Mouse (Mus musculus): ENCODE measurements around the gene Olfr1378. TPM values are rescaled to one million over a fixed set of nuclear protein-coding genes. Genes with fewer than 3 reads are reported as not detected.
A peak's percentile ranks its signal among the peaks of the same experiment; 100 is the strongest.

Olfr1378 gene
- polyA plus RNA-seq, 1 experiment, result 0.04 TPM

- Histone ChIP-seq H3K4me1 (ENCODE audit: control insufficient read depth, insufficient read depth, low read length) (peaks cover 4% of the 10 kb centered on the region), H3K27me3 (ENCODE audit: control insufficient read depth, insufficient read depth, low read length) (no peaks in the 10 kb centered on the region)
- no peak; the same call in 1 of the 2 replicates for TF ChIP-seq POLR2A (IDR thresholded peaks at IDR 0.05; ENCODE audit: control insufficient read depth, low read depth, low read length)
- no peak for TF ChIP-seq CTCF (IDR thresholded peaks at IDR 0.05; ENCODE audit: control insufficient read depth, insufficient read depth, insufficient replicate concordance, low read depth, low read length)
Observed at GRCm38 (mm10) chr11:50942386-50942785, 23.9 kb upstream of the Olfr1378 start.

GRCm38 (mm10) chr11:50943506-50943905, 22.8 kb upstream of the Olfr1378 start, which contains the start of gene 4933414I15Rik:
Gene 4933414I15Rik, minus strand, starts transcription at chr11:50943765.
- peak within 1 kb of the TSS; percentile 90 for H3K27ac ChIP-seq (ENCODE audit: control insufficient read depth, insufficient read depth, low read depth, low read length)

More at GRCm38 (mm10) chr11:50942386-50942785, 23.9 kb upstream of the Olfr1378 start:
- H3K36me3 ChIP-seq (ENCODE audit: control insufficient read depth, insufficient read depth, low read length), result no peaks in the 10 kb centered on the region
- H3K27ac ChIP-seq (ENCODE audit: control insufficient read depth, insufficient read depth, low read depth, low read length), result no peak overlapping the region; the same call in 1 of the 2 replicates
- H3K4me3 ChIP-seq (ENCODE audit: control insufficient read depth, low read depth, low read length), result peak overlapping the region; percentile 30

DNA sequence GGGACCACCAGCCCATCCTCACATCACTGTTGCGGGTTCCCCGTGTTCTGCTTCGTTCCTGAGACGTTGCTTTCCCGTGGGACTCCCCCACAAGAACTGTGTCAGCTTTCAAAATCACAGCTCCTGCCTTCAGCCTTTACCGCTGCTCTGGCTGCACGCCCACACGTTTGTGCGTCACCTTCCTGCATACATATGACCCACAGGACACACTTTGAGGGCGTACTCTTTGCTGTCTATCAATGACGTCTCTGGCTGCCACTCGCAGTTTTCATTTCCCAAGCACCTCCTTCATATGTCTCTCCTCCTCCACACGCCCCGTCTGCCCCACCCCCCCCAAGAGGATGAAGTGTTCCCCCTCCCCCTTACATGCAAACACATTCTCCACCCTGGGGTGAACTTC, 14.0 kb upstream of the Olfr1378 start:
- Histone ChIP-seq H3K4me3 (ENCODE audit: control insufficient read depth, low read depth, low read length) (no peak overlapping the region), H3K4me1 (ENCODE audit: control insufficient read depth, insufficient read depth, low read length) (peaks cover 6% of the 10 kb centered on the region), H3K27ac (ENCODE audit: control insufficient read depth, insufficient read depth, low read depth, low read length) (no peak overlapping the region), H3K36me3 (ENCODE audit: control insufficient read depth, insufficient read depth, low read length) (no peaks in the 10 kb centered on the region), H3K27me3 (ENCODE audit: control insufficient read depth, insufficient read depth, low read length) (no peaks in the 10 kb centered on the region)
- TF ChIP-seq POLR2A (IDR thresholded peaks at IDR 0.05; ENCODE audit: control insufficient read depth, low read depth, low read length) (no peak), CTCF (IDR thresholded peaks at IDR 0.05; ENCODE audit: control insufficient read depth, insufficient read depth, insufficient replicate concordance, low read depth, low read length) (no peak)

More at GRCm38 (mm10) chr11:50943506-50943905, 22.8 kb upstream of the Olfr1378 start, which contains the start of gene 4933414I15Rik:
- H3K4me1 ChIP-seq (ENCODE audit: control insufficient read depth, insufficient read depth, low read length), result peaks cover 4% of the 10 kb centered on the region
- no peaks in the 10 kb centered on the region for H3K27me3 ChIP-seq (ENCODE audit: control insufficient read depth, insufficient read depth, low read length)
- TF ChIP-seq CTCF (IDR thresholded peaks at IDR 0.05; ENCODE audit: control insufficient read depth, insufficient read depth, insufficient replicate concordance, low read depth, low read length) (no peak), POLR2A (IDR thresholded peaks at IDR 0.05; ENCODE audit: control insufficient read depth, low read depth, low read length) (peak; percentile 84)
- no peaks in the 10 kb centered on the region for H3K36me3 ChIP-seq (ENCODE audit: control insufficient read depth, insufficient read depth, low read length)
- peak within 1 kb of the TSS; percentile 85 for H3K4me3 ChIP-seq (ENCODE audit: control insufficient read depth, low read depth, low read length)

DNA sequence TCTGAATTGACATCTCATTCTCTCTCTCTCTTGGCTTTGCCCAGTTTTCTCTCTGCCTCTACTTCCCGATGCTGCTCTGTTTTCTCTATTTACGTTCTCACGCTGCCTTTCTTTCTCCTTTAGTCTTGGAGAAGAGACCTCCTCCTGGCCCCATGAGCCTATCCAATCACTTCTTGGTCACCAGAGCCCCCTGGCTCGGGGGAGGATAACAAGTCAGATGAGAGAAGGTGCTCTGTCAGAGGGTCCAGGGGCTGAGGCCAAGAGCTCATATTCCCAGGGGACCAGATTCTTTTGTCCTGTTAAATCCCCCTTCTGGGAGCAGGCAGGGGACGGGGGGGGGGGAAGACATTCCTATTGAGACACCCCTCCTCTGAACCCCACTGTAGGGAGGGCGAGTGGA, 12.7 kb upstream of the Olfr1378 start, which contains the start of gene Prop1:
Prop1 (minus strand) TSS at position 101 of the 400 bp plus-strand sequence.
- Histone ChIP-seq H3K36me3 (ENCODE audit: control insufficient read depth, insufficient read depth, low read length) (no peaks in the 10 kb centered on the region), H3K4me1 (ENCODE audit: control insufficient read depth, insufficient read depth, low read length) (peaks cover 6% of the 10 kb centered on the region), H3K27me3 (ENCODE audit: control insufficient read depth, insufficient read depth, low read length) (no peaks in the 10 kb centered on the region), H3K27ac (ENCODE audit: control insufficient read depth, insufficient read depth, low read depth, low read length) (no peak within 1 kb of the TSS), H3K4me3 (ENCODE audit: control insufficient read depth, low read depth, low read length) (no peak within 1 kb of the TSS)
- no peak for TF ChIP-seq POLR2A (IDR thresholded peaks at IDR 0.05; ENCODE audit: control insufficient read depth, low read depth, low read length)
- no peak for TF ChIP-seq CTCF (IDR thresholded peaks at IDR 0.05; ENCODE audit: control insufficient read depth, insufficient read depth, insufficient replicate concordance, low read depth, low read length)

DNA sequence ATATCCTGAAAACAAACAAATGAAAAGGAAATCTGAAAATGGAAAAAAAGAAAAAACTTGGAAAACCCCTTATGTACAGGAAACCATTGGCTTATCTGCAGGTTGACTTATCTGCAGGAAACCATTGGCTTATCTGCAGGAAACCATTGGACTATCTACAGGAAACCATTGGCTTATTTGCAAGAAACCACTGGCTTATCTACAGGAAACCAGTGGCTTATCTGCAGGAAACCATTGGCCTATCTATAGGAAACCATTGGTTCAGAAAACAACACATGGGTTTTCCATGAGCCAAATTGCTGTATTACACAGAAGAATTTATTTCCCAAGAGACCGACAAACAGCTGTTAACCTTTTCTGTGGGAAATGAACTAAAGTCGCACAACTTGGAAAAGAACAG, 1.4 kb upstream of the Olfr1378 start:
- Histone ChIP-seq H3K4me1 (ENCODE audit: control insufficient read depth, insufficient read depth, low read length) (0 out of 2 replicates have a peak, but pooled peaks cover 2% of the 10 kb centered on the region), H3K36me3 (ENCODE audit: control insufficient read depth, insufficient read depth, low read length) (no peaks in the 10 kb centered on the region), H3K4me3 (ENCODE audit: control insufficient read depth, low read depth, low read length) (no peak overlapping the region), H3K27me3 (ENCODE audit: control insufficient read depth, insufficient read depth, low read length) (no peaks in the 10 kb centered on the region), H3K27ac (ENCODE audit: control insufficient read depth, insufficient read depth, low read depth, low read length) (no peak overlapping the region)
- TF ChIP-seq CTCF (IDR thresholded peaks at IDR 0.05; ENCODE audit: control insufficient read depth, insufficient read depth, insufficient replicate concordance, low read depth, low read length) (no peak), POLR2A (IDR thresholded peaks at IDR 0.05; ENCODE audit: control insufficient read depth, low read depth, low read length) (no peak)

DNA sequence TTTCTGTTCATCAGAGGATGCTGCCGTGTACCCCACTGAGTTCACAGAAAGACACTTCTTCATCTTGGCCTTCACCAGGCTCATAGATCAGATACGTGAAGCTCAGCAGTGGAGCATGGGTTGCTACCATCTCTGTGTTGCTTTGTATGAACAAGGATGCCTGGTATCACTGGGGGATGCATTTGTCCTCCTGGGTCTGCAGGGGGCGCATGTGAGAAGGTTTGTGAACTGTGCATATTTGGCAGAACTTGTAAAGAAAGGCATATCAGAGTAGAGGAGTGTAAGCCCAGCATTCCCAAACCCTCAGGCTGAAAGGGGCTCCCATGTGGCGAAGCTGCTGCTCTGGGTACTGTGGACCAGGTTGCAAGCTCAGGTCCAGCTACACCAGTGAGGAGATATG, 10.9 kb downstream of the Olfr1378 start:
- H3K36me3 ChIP-seq (ENCODE audit: control insufficient read depth, insufficient read depth, low read length), result no peaks in the 10 kb centered on the region
- no peak overlapping the region for H3K4me3 ChIP-seq (ENCODE audit: control insufficient read depth, low read depth, low read length)
- H3K4me1 ChIP-seq (ENCODE audit: control insufficient read depth, insufficient read depth, low read length), result no peaks in the 10 kb centered on the region
- TF ChIP-seq POLR2A (IDR thresholded peaks at IDR 0.05; ENCODE audit: control insufficient read depth, low read depth, low read length), result no peak
- peak; percentile 34; the same call in 1 of the 2 replicates for TF ChIP-seq CTCF (IDR thresholded peaks at IDR 0.05; ENCODE audit: control insufficient read depth, insufficient read depth, insufficient replicate concordance, low read depth, low read length)
- H3K27ac ChIP-seq (ENCODE audit: control insufficient read depth, insufficient read depth, low read depth, low read length), result no peak overlapping the region
- H3K27me3 ChIP-seq (ENCODE audit: control insufficient read depth, insufficient read depth, low read length), result no peaks in the 10 kb centered on the region

GRCm38 (mm10) chr11:50981667-50982066, 15.3 kb downstream of the Olfr1378 start, which contains the start of gene Olfr1377:
Gene Olfr1377, plus strand, starts transcription at chr11:50981967.
- no peak within 1 kb of the TSS for H3K4me3 ChIP-seq (ENCODE audit: control insufficient read depth, low read depth, low read length)
- no peaks in the 10 kb centered on the region for H3K36me3 ChIP-seq (ENCODE audit: control insufficient read depth, insufficient read depth, low read length)
- no peaks in the 10 kb centered on the region for H3K27me3 ChIP-seq (ENCODE audit: control insufficient read depth, insufficient read depth, low read length)
- H3K27ac ChIP-seq (ENCODE audit: control insufficient read depth, insufficient read depth, low read depth, low read length), result no peak within 1 kb of the TSS
- TF ChIP-seq CTCF (IDR thresholded peaks at IDR 0.05; ENCODE audit: control insufficient read depth, insufficient read depth, insufficient replicate concordance, low read depth, low read length) (no peak), POLR2A (IDR thresholded peaks at IDR 0.05; ENCODE audit: control insufficient read depth, low read depth, low read length) (no peak)
- H3K4me1 ChIP-seq (ENCODE audit: control insufficient read depth, insufficient read depth, low read length), result no peaks in the 10 kb centered on the region

All from testis, adult 2 months (tissue).